Mouse (Mus musculus) ES-E14 (cell line): ENCODE measurements around the gene Dnah11.

Experiments used
- ZC3H11A ChIP-seq: IDR thresholded peaks from 2 replicates; pipeline ENCODE4 v1.6.1; 2012; ENCODE audit warnings: low read depth, mild to moderate bottlenecking, inconsistent platforms, low read length, borderline replicate concordance
- ZNF384 ChIP-seq: IDR thresholded peaks from 2 replicates; pipeline ENCODE4 v1.6.1; 2012; ENCODE audit warnings: low read depth, low read length, inconsistent platforms

- TF ChIP-seq ZNF384: no peak
- TF ChIP-seq ZC3H11A: no peak
These were observed 336.2 kb downstream of the Dnah11 start for GRCm38 (mm10) chr12:117862655-117863054.
